Mouse (Mus musculus): ENCODE measurements around the gene Tmprss12. TPM values are rescaled to one million over a fixed set of nuclear protein-coding genes. Genes with fewer than 3 reads are reported as not detected.
"Not testable (repeated sequence)": the region's sequence is repeated elsewhere in the genome, so short reads cannot be mapped to it uniquely, and the experiment has no call there.

Tmprss12 gene
- polyA plus RNA-seq, 1 experiment from 2014 or later = not detected

DNA sequence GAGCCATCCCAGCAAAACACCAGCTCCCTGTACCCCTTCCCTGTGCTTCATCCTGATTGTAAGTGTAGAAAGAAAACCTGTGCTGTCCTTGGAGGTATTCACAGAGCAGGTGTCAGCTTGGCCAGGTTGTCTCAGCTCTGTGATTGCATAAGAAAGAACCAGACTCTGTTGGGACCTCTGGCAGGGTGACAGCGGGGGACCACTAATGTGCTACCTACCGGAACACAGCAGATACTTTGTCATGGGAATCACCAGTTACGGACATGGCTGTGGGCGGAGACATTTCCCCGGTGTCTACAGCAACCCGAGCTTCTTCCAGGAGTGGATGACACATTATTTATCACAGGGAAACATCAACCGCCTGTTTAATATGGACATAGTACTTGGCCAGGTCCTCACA lies 11.7 kb downstream of the Tmprss12 start:
- Histone ChIP-seq H3K36me3 (ENCODE audit: control insufficient read depth, insufficient read depth, low read length) (no peaks in the 10 kb centered on the region), H3K27ac (ENCODE audit: low read depth, low read length) (no peak overlapping the region), H3K9ac (ENCODE audit: low read depth, low read length) (no peak overlapping the region), H3K27me3 (ENCODE audit: control insufficient read depth, insufficient read depth, low read length) (no peaks in the 10 kb centered on the region), H3K9me3 (ENCODE audit: control insufficient read depth, low read length) (no peaks in the 10 kb centered on the region), H3K4me2 (replicated peaks; ENCODE audit: low read depth, low read length) (no peak overlapping the region), H3K4me3 (ENCODE audit: low read length) (no peak overlapping the region), H3K4me1 (ENCODE audit: control insufficient read depth, insufficient read depth, low read length) (no peaks in the 10 kb centered on the region)
- WGBS = 43% methylated on average over 7 of the region's 7 CpGs
- no peak for ATAC-seq (ENCODE audit: low FRiP score, low TSS enrichment)

GRCm38 (mm10) chr15:100297856-100298255 lies 17.2 kb downstream of the Tmprss12 start:
- H3K36me3 ChIP-seq (ENCODE audit: control insufficient read depth, insufficient read depth, low read length) = no peaks in the 10 kb centered on the region
- H3K9me3 ChIP-seq (ENCODE audit: control insufficient read depth, low read length) = 0 out of 2 replicates have a peak, but pooled peaks cover 3% of the 10 kb centered on the region

GRCm38 (mm10) chr15:100300499-100300898 lies 19.9 kb downstream of the Tmprss12 start:
- H3K4me3 ChIP-seq (ENCODE audit: low read length) = no peak overlapping the region
- H3K27me3 ChIP-seq (ENCODE audit: control insufficient read depth, insufficient read depth, low read length) = no peaks in the 10 kb centered on the region
- H3K36me3 ChIP-seq (ENCODE audit: control insufficient read depth, insufficient read depth, low read length) = no peaks in the 10 kb centered on the region
- H3K9ac ChIP-seq (ENCODE audit: low read depth, low read length) = no peak overlapping the region
- peaks cover 3% of the 10 kb centered on the region; the same call in 1 of the 2 replicates for H3K4me1 ChIP-seq (ENCODE audit: control insufficient read depth, insufficient read depth, low read length)
- 71% methylated on average over 6 of the region's 6 CpGs for WGBS
- 0 out of 2 replicates have a peak, but pooled peaks cover 3% of the 10 kb centered on the region for H3K9me3 ChIP-seq (ENCODE audit: control insufficient read depth, low read length)
- no peak overlapping the region for H3K27ac ChIP-seq (ENCODE audit: low read depth, low read length)
- H3K4me2 ChIP-seq (replicated peaks; ENCODE audit: low read depth, low read length) = no peak overlapping the region
- ATAC-seq (ENCODE audit: low FRiP score, low TSS enrichment) = no peak

More at GRCm38 (mm10) chr15:100297856-100298255, 17.2 kb downstream of the Tmprss12 start:
- H3K4me1 ChIP-seq (ENCODE audit: control insufficient read depth, insufficient read depth, low read length) = no peaks in the 10 kb centered on the region
- H3K27ac ChIP-seq (ENCODE audit: low read depth, low read length) = no peak overlapping the region
- no peak overlapping the region for H3K4me3 ChIP-seq (ENCODE audit: low read length)
- H3K27me3 ChIP-seq (ENCODE audit: control insufficient read depth, insufficient read depth, low read length) = no peaks in the 10 kb centered on the region
- H3K9ac ChIP-seq (ENCODE audit: low read depth, low read length) = no peak overlapping the region
- H3K4me2 ChIP-seq (replicated peaks; ENCODE audit: low read depth, low read length) = no peak overlapping the region
- 87% methylated on average over 5 of the region's 5 CpGs for WGBS
- no peak for ATAC-seq (ENCODE audit: low FRiP score, low TSS enrichment)

GRCm38 (mm10) chr15:100301556-100301955 lies 20.9 kb downstream of the Tmprss12 start:
- no peak overlapping the region for H3K9ac ChIP-seq (ENCODE audit: low read depth, low read length)
- H3K4me1 ChIP-seq (ENCODE audit: control insufficient read depth, insufficient read depth, low read length) = peaks cover 6% of the 10 kb centered on the region; the same call in 1 of the 2 replicates
- no peak for ATAC-seq (ENCODE audit: low FRiP score, low TSS enrichment)
- H3K27ac ChIP-seq (ENCODE audit: low read depth, low read length) = no peak overlapping the region
- H3K4me3 ChIP-seq (ENCODE audit: low read length) = no peak overlapping the region
- H3K4me2 ChIP-seq (replicated peaks; ENCODE audit: low read depth, low read length) = no peak overlapping the region
- no peaks in the 10 kb centered on the region for H3K27me3 ChIP-seq (ENCODE audit: control insufficient read depth, insufficient read depth, low read length)
- H3K9me3 ChIP-seq (ENCODE audit: control insufficient read depth, low read length) = 0 out of 2 replicates have a peak, but pooled peaks cover 3% of the 10 kb centered on the region
- 85% methylated on average over 15 of the region's 15 CpGs for WGBS
- H3K36me3 ChIP-seq (ENCODE audit: control insufficient read depth, insufficient read depth, low read length) = no peaks in the 10 kb centered on the region

DNA sequence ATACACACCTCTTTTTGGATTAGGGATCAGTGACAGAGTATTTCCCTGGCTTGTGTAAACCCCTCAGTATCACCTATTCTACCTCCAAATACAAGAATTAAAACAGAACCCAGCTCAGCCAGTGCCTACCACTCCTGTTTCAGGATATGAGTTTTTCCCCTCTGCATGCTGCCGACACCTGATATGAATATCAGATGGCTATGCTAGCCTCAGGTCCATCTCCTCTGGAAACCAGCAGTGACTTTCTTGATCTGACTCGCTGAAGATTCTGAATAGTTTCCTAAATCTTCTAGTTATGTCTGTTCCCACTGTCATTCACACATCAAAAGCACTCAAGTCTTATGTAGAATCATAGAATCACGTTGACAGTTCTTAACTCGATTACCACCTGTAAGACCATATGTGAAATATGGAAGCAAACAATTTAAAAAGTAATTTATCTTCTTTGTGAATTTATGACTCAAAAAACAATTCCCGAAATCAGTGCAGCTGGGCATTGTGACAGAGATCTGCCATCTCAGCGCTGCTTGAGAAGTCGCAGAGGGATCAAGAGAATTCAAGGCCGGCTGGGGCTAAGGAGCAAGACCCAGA lies 22.9 kb downstream of the Tmprss12 start:
- H3K9ac ChIP-seq (ENCODE audit: low read depth, low read length) = no peak overlapping the region
- H3K27ac ChIP-seq (ENCODE audit: low read depth, low read length) = peak overlapping the region; percentile 88
- ATAC-seq (ENCODE audit: low FRiP score, low TSS enrichment) = no peak
- H3K36me3 ChIP-seq (ENCODE audit: control insufficient read depth, insufficient read depth, low read length) = no peaks in the 10 kb centered on the region
- H3K27me3 ChIP-seq (ENCODE audit: control insufficient read depth, insufficient read depth, low read length) = no peaks in the 10 kb centered on the region
- 40% methylated on average over 8 of the region's 8 CpGs for WGBS
- H3K4me3 ChIP-seq (ENCODE audit: low read length) = no peak overlapping the region; the same call in 1 of the 2 replicates
- peaks cover 6% of the 10 kb centered on the region; the same call in 1 of the 2 replicates for H3K4me1 ChIP-seq (ENCODE audit: control insufficient read depth, insufficient read depth, low read length)
- H3K4me2 ChIP-seq (replicated peaks; ENCODE audit: low read depth, low read length) = peak overlapping the region; percentile 61
- H3K9me3 ChIP-seq (ENCODE audit: control insufficient read depth, low read length) = no peaks in the 10 kb centered on the region

DNA sequence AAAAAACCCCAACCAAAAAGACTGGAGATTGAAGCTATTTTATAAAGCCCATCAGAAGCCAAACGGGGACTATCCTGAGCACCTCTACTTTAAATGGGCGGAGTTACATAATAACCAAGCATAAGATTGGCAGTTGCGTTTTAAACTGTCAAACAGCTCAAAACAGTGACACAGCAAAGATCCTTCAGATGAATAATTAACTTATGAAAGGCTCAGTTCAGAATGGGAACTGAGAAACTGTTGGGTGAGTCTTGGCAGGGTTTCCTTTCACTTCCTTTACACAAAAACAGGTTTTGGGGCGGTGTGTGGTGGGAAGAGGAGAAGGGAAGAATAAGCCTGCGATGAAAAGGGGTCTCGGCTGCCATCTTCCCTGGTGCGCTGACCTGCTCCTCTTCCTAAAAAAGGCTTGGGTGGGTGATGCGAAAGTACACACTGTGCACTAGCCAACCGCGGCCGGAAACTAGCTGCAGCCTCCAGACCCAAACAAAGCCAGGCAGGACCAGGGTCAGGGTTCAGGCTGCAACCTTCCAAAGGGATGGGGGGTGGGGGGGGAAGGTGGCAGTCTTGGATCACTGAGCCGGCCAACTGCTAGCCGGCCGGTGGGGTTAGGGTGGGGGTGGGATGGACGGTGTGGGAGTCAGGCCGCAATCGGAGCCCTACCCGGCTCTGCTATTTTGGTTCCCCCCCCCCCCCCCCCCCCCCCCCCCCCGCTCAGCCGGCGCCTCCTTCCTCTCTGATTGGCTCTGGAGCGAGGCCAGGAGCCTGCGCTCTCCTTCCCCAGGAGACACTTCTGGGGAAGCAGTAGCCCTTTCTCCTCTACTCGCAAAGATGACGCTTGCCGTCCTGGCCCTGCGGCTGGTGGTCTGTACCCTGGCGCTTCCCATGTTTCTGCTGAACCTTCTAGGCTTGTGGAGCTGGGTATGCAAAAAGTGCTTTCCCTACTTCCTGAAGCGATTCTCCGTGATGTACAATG lies 23.7 kb downstream of the Tmprss12 start, which contains the start of gene Mettl7a1:
Mettl7a1 (plus strand) TSS at position 122 of the 973 bp plus-strand sequence.
- Histone ChIP-seq H3K4me3 (ENCODE audit: low read length) (peak within 1 kb of the TSS; percentile 52), H3K9ac (ENCODE audit: low read depth, low read length) (peak within 1 kb of the TSS; percentile 58; the same call in 1 of the 2 replicates), H3K36me3 (ENCODE audit: control insufficient read depth, insufficient read depth, low read length) (no peaks in the 10 kb centered on the region), H3K27me3 (ENCODE audit: control insufficient read depth, insufficient read depth, low read length) (no peaks in the 10 kb centered on the region), H3K4me1 (ENCODE audit: control insufficient read depth, insufficient read depth, low read length) (peaks cover 6% of the 10 kb centered on the region; the same call in 1 of the 2 replicates), H3K27ac (ENCODE audit: low read depth, low read length) (peak within 1 kb of the TSS; percentile 88), H3K9me3 (ENCODE audit: control insufficient read depth, low read length) (no peaks in the 10 kb centered on the region), H3K4me2 (replicated peaks; ENCODE audit: low read depth, low read length) (peak within 1 kb of the TSS; percentile 61)
- peak; percentile 83 for ATAC-seq (ENCODE audit: low FRiP score, low TSS enrichment)
- 3% methylated on average over 25 of the region's 30 CpGs for WGBS

GRCm38 (mm10) chr15:100306201-100306600 lies 25.6 kb downstream of the Tmprss12 start:
- H3K4me3 ChIP-seq (ENCODE audit: low read length) = no peak overlapping the region
- ATAC-seq (ENCODE audit: low FRiP score, low TSS enrichment) = no peak
- H3K36me3 ChIP-seq (ENCODE audit: control insufficient read depth, insufficient read depth, low read length) = no peaks in the 10 kb centered on the region
- no peaks in the 10 kb centered on the region for H3K9me3 ChIP-seq (ENCODE audit: control insufficient read depth, low read length)
- H3K4me1 ChIP-seq (ENCODE audit: control insufficient read depth, insufficient read depth, low read length) = peaks cover 6% of the 10 kb centered on the region; the same call in 1 of the 2 replicates
- WGBS = 82% methylated on average over 2 of the region's 2 CpGs
- no peaks in the 10 kb centered on the region for H3K27me3 ChIP-seq (ENCODE audit: control insufficient read depth, insufficient read depth, low read length)
- no peak overlapping the region; the same call in 1 of the 2 replicates for H3K4me2 ChIP-seq (replicated peaks; ENCODE audit: low read depth, low read length)
- no peak overlapping the region for H3K27ac ChIP-seq (ENCODE audit: low read depth, low read length)
- no peak overlapping the region for H3K9ac ChIP-seq (ENCODE audit: low read depth, low read length)

- WGBS = 42% methylated on average over 11 of the region's 11 CpGs
Observed at GRCm38 (mm10) chr15:100307438-100308096, 26.9 kb downstream of the Tmprss12 start.

More at GRCm38 (mm10) chr15:100307438-100308096, 26.9 kb downstream of the Tmprss12 start:
- not testable (repeated sequence) for H3K4me1 ChIP-seq (ENCODE audit: control insufficient read depth, insufficient read depth, low read length); H3K27ac ChIP-seq (ENCODE audit: low read depth, low read length); H3K9ac ChIP-seq (ENCODE audit: low read depth, low read length); H3K36me3 ChIP-seq (ENCODE audit: control insufficient read depth, insufficient read depth, low read length); H3K4me2 ChIP-seq (replicated peaks; ENCODE audit: low read depth, low read length); H3K27me3 ChIP-seq (ENCODE audit: control insufficient read depth, insufficient read depth, low read length); H3K4me3 ChIP-seq (ENCODE audit: low read length); H3K9me3 ChIP-seq (ENCODE audit: control insufficient read depth, low read length)
- 0 out of 2 replicates have a peak, but pooled peaks have one; percentile 50 for ATAC-seq (ENCODE audit: low FRiP score, low TSS enrichment)

Data from kidney, embryonic 14.5 days (tissue).